Mouse (Mus musculus) G1E (cell line): ENCODE data around the gene Clec16a.

Experiments
- CTCF ChIP-seq: IDR thresholded peaks from 2 replicates; pipeline ENCODE4 v1.5.1; 2012; ENCODE audit warnings: low read depth, low read length, inconsistent platforms, mixed read lengths
- GATA1 ChIP-seq: IDR thresholded peaks from 2 replicates; pipeline ENCODE4 v1.6.1; 2012; ENCODE audit warnings: borderline replicate concordance, low read length, inconsistent platforms, mixed read lengths
- GATA2 ChIP-seq: IDR thresholded peaks from 2 replicates; pipeline ENCODE4 v1.6.1; 2012; ENCODE audit warnings: low read depth, low read length, inconsistent platforms, borderline replicate concordance
- POLR2AphosphoS5 ChIP-seq: IDR thresholded peaks from 2 replicates; pipeline ENCODE4 v1.6.1; 2012; ENCODE audit warnings: low read depth, low read length, inconsistent platforms; ENCODE audit not compliant: insufficient replicate concordance
- TAL1 ChIP-seq: conservative IDR thresholded peaks from 2 replicates; pipeline ENCODE4 v1.6.1; 2012; ENCODE audit warnings: low read depth, low read length, inconsistent platforms, mixed read lengths

- no peak for TF ChIP-seq CTCF
- TF ChIP-seq POLR2AphosphoS5 = no peak
- no peak for TF ChIP-seq GATA2
- no peak for TF ChIP-seq TAL1
- no peak for TF ChIP-seq GATA1
Observed at GRCm38 (mm10) chr16:10738866-10739265, 193.7 kb downstream of the Clec16a start.
